Mouse (Mus musculus) R1 (cell line): ENCODE data around the gene Cypt1.

Experiments used
- DNase-seq: peaks from one replicate; pipeline ENCODE4 v3.0.0-alpha.2; 2018; ENCODE audit warnings: low read depth, low spot score

Cypt1 gene

GRCm38 (mm10) chrX:16522569-16522968 lies at the start of gene Cypt1:
Gene Cypt1, plus strand, starts transcription at chrX:16522869.
- no peak for DNase-seq

GRCm38 (mm10) chrX:16546806-16547205 lies 24.1 kb downstream of the Cypt1 start:
- DNase-seq = no peak

- DNase-seq = no peak
Observed at GRCm38 (mm10) chrX:16557061-16557460, 34.4 kb downstream of the Cypt1 start.

- DNase-seq = no peak
Observed at GRCm38 (mm10) chrX:16558501-16558900, 35.8 kb downstream of the Cypt1 start.
